8 mouse cellular contexts compared by ENCODE assay signal in the genomic region with DNA sequence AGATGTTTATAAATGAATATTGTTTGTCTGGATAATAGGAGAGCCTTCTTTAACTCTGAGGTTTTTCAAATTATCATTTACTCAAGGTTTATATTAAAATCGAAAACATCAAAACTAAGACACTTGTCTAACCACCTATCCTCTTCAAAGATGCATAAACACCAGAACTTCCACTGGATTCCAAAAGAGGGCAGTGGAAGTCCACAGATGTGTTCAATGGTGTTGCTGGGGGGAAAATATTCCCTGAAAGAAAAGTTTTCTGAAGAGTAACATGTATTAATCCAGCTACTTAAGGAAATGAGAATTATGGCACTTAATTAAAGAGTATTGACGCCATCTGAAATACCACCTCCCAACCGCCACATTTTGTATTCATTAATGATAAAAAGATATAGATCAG.
DNase-seq lines count a peak whose midpoint lies in the region.

No protein-coding gene starts in this region.

- DNase-seq in adrenal gland, adult (ENCODE audit: inconsistent age in 2 of 2, low spot score in 1 of 2): peak; percentile 3 to 47
- no peak for DNase-seq in adrenal gland, adult 8-10 months
- DNase-seq in layer of hippocampus, adult 11-12 months (ENCODE audit: low spot score): peak; percentile 12
- DNase-seq in layer of hippocampus, adult 9-11 months: no peak
- peak; percentile 67 for DNase-seq in adipocyte (ENCODE audit: low spot score)
- DNase-seq in layer of hippocampus, postnatal 10 days (ENCODE audit: low spot score in 2 of 2): peak; percentile 43 to 54
- peak; percentile 3 for DNase-seq in yolk sac, embryonic 10.5 days (ENCODE audit: low spot score)
- no peak for DNase-seq in spleen, postnatal 36 days (ENCODE audit: low spot score in 2 of 2)

Comparison
In these comparisons a context has a peak if more than half of its experiments do, and no peak if none do; other contexts are left out.
1. DNase-seq: peak in adrenal gland, adult (2 of 2), layer of hippocampus, adult 11-12 months (single experiment), adipocyte (single experiment), layer of hippocampus, postnatal 10 days (2 of 2) and yolk sac, embryonic 10.5 days (single experiment); none in adrenal gland, adult 8-10 months (single experiment), layer of hippocampus, adult 9-11 months (single experiment) and spleen, postnatal 36 days (0 of 2).